In the genomic region with DNA sequence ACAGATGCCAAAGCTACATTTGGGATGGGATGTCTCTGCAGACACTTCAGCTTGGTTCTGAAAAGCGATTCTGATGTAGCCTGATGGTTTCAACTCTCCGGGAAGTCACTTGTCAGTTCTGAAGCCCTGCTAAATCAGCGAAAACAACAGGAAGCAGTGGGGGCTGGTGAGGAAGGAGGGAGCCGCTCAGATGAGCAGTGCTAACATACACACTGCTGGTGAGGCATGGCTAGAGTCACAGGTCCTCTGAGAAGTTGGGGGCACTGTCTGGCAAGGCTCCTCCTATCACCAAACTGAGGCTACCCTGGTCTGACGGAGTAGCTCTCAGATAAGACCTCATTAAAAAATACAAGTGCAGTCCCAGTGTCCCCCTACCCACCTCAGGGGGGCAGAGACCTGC, we compare ENCODE assay signal across 9 mouse cellular contexts.
DNase-seq lines count a peak whose midpoint lies in the region; ATAC-seq and TF ChIP-seq lines count a peak whose summit lies in the region.
"Had no signal": no experiment of that assay in that cellular context is flagged by ENCODE, and none has a peak within 500 bp of the region (broad histone marks: within the 10 kb centered on the region; RNA-seq: fewer than 3 reads in every experiment).

No protein-coding gene starts in this region.

- H3K4me2 ChIP-seq in hindbrain, embryonic 11.5 days (replicated peaks; ENCODE audit: low read depth, low read length), result no peak overlapping the region
- H3K4me2 ChIP-seq in hindbrain, embryonic 14.5 days (replicated peaks), result peak overlapping the region; percentile 61; the same call in 1 of the 2 replicates
- H3K4me2 ChIP-seq in midbrain, embryonic 13.5 days (replicated peaks), result no peak overlapping the region

- no peaks in the 10 kb centered on the region for H3K36me3 ChIP-seq in hindbrain, embryonic 10.5 days
- no peaks in the 10 kb centered on the region for H3K36me3 ChIP-seq in hindbrain, embryonic 11.5 days (ENCODE audit: control insufficient read depth, insufficient read depth, low read length)
- H3K36me3 ChIP-seq in hindbrain, embryonic 14.5 days (replicated peaks; ENCODE audit: control insufficient read depth, insufficient read depth), result no peaks in the 10 kb centered on the region
- 0 out of 2 replicates have a peak, but pooled peaks cover under 1% of the 10 kb centered on the region for H3K36me3 ChIP-seq in midbrain, embryonic 13.5 days

- peaks cover 43% of the 10 kb centered on the region for H3K4me1 ChIP-seq in hindbrain, embryonic 10.5 days (replicated peaks)
- H3K4me1 ChIP-seq in hindbrain, embryonic 11.5 days (replicated peaks; ENCODE audit: control insufficient read depth, insufficient read depth, low read length), result peaks cover 11% of the 10 kb centered on the region
- peaks cover 45% of the 10 kb centered on the region for H3K4me1 ChIP-seq in hindbrain, embryonic 14.5 days (replicated peaks; ENCODE audit: control insufficient read depth, insufficient read depth, low read length)
- H3K4me1 ChIP-seq in midbrain, embryonic 13.5 days (replicated peaks), result peaks cover 41% of the 10 kb centered on the region

- no peak overlapping the region for H3K27ac ChIP-seq in hindbrain, embryonic 10.5 days
- H3K27ac ChIP-seq in hindbrain, embryonic 11.5 days (ENCODE audit: low read depth, low read length), result no peak overlapping the region
- H3K27ac ChIP-seq in hindbrain, embryonic 14.5 days, result no peak overlapping the region
- no peak overlapping the region for H3K27ac ChIP-seq in midbrain, embryonic 13.5 days

- no peak for TF ChIP-seq POLR2A in brain, embryonic 14.5 days (IDR thresholded peaks at IDR 0.05; ENCODE audit: borderline replicate concordance, extremely low read depth, insufficient read depth, insufficient read length, poor library complexity, severe bottlenecking)

- peaks cover 22% of the 10 kb centered on the region; the same call in 1 of the 2 replicates for H3K27me3 ChIP-seq in hindbrain, embryonic 10.5 days (ENCODE audit: insufficient read depth, poor library complexity, severe bottlenecking)
- H3K27me3 ChIP-seq in hindbrain, embryonic 11.5 days (ENCODE audit: control insufficient read depth, insufficient read depth, low read length), result no peaks in the 10 kb centered on the region
- H3K27me3 ChIP-seq in hindbrain, embryonic 14.5 days (ENCODE audit: control insufficient read depth, insufficient read depth, low read length), result no peaks in the 10 kb centered on the region
- no peaks in the 10 kb centered on the region for H3K27me3 ChIP-seq in midbrain, embryonic 13.5 days

- no peaks in the 10 kb centered on the region for H3K9me3 ChIP-seq in hindbrain, embryonic 10.5 days
- no peaks in the 10 kb centered on the region for H3K9me3 ChIP-seq in hindbrain, embryonic 11.5 days (ENCODE audit: control insufficient read depth, low read length)
- H3K9me3 ChIP-seq in hindbrain, embryonic 14.5 days (ENCODE audit: control insufficient read depth, low read length), result no peaks in the 10 kb centered on the region
- no peaks in the 10 kb centered on the region for H3K9me3 ChIP-seq in midbrain, embryonic 13.5 days

- ATAC-seq in hindbrain, embryonic 11.5 days (ENCODE audit: low FRiP score), result no peak; the same call in 1 of the 2 replicates
- ATAC-seq in hindbrain, embryonic 14.5 days (ENCODE audit: low FRiP score), result no peak
- ATAC-seq in midbrain, embryonic 13.5 days, result peak; percentile 53; the same call in 1 of the 2 replicates

- H3K4me3 ChIP-seq in hindbrain, embryonic 10.5 days, result no peak overlapping the region
- no peak overlapping the region for H3K4me3 ChIP-seq in hindbrain, embryonic 11.5 days (ENCODE audit: low read depth, low read length)
- H3K4me3 ChIP-seq in hindbrain, embryonic 14.5 days (replicated peaks; ENCODE audit: low read length), result no peak overlapping the region
- H3K4me3 ChIP-seq in midbrain, embryonic 13.5 days (replicated peaks), result no peak overlapping the region
- H3K4me3 ChIP-seq: myocyte had no signal

- no peak for TF ChIP-seq CTCF in brain, embryonic 14.5 days (IDR thresholded peaks at IDR 0.05; ENCODE audit: borderline replicate concordance, extremely low read depth, insufficient read depth, insufficient read length)

- 11% methylated on average over 5 of the region's 5 CpGs for WGBS in hindbrain, embryonic 10.5 days
- WGBS in hindbrain, embryonic 11.5 days, result 10% methylated on average over 5 of the region's 5 CpGs
- WGBS in hindbrain, embryonic 14.5 days, result 21% methylated on average over 5 of the region's 5 CpGs
- WGBS in midbrain, embryonic 13.5 days, result 9% methylated on average over 5 of the region's 5 CpGs

- peak; percentile 6 for DNase-seq in hindbrain, embryonic 10.5 days (ENCODE audit: low spot score)
- DNase-seq in hindbrain, embryonic 11.5 days (ENCODE audit: low spot score), result no peak
- peak; percentile 36 for DNase-seq in brain, embryonic 14.5 days (ENCODE audit: low read depth)
- no peak for DNase-seq in hindbrain, embryonic 14.5 days (ENCODE audit: low spot score)
- no peak for DNase-seq in left cerebral cortex, adult 11 months (ENCODE audit: low spot score)
- DNase-seq in ovary, adult 18-20 months (ENCODE audit: low spot score), result no peak
- no peak for DNase-seq in cerebellum, adult 11-12 months

- no peak overlapping the region for H3K9ac ChIP-seq in hindbrain, embryonic 11.5 days (ENCODE audit: low read depth, low read length)
- peak overlapping the region; percentile 9; the same call in 1 of the 2 replicates for H3K9ac ChIP-seq in hindbrain, embryonic 14.5 days
- H3K9ac ChIP-seq in midbrain, embryonic 13.5 days (replicated peaks), result peak overlapping the region; percentile 36; the same call in 1 of the 2 replicates

Comparison
In these comparisons a context has a peak if more than half of its experiments do, and no peak if none do; other contexts are left out.
1. DNase-seq: peak in hindbrain, embryonic 10.5 days (single experiment) and brain, embryonic 14.5 days (single experiment); none in hindbrain, embryonic 11.5 days (single experiment), hindbrain, embryonic 14.5 days (single experiment), left cerebral cortex, adult 11 months (single experiment), ovary, adult 18-20 months (single experiment) and cerebellum, adult 11-12 months (single experiment).